Mouse (Mus musculus): ENCODE results near the gene Klc2. TPM values are rescaled to one million over a fixed set of nuclear protein-coding genes. Genes with fewer than 3 reads are reported as not detected.

Klc2 gene
- polyA plus RNA-seq, 1 experiment = 54.9 TPM

- Histone ChIP-seq H3K36me3 (ENCODE audit: control insufficient read depth, insufficient read depth, low read length) (no peaks in the 10 kb centered on the region), H3K4me1 (replicated peaks; ENCODE audit: control insufficient read depth, insufficient read depth, low read length) (peaks cover 13% of the 10 kb centered on the region), H3K4me3 (ENCODE audit: control insufficient read depth, insufficient read depth, low read length) (no peak overlapping the region), H3K27me3 (ENCODE audit: control insufficient read depth, insufficient read depth, low read length) (no peaks in the 10 kb centered on the region), H3K27ac (ENCODE audit: control insufficient read depth, insufficient read depth, low read length) (no peak overlapping the region)
- no peak for DNase-seq
- TF ChIP-seq POLR2A (IDR thresholded peaks at IDR 0.05; ENCODE audit: control insufficient read depth, extremely low read depth, insufficient read depth, low read length, poor library complexity) = no peak
- TF ChIP-seq CTCF (IDR thresholded peaks at IDR 0.05; ENCODE audit: borderline replicate concordance, control insufficient read depth, extremely low read depth, insufficient read depth, low read length, poor library complexity) = no peak
- 81% methylated on average over 16 of the region's 16 CpGs for WGBS
These were observed 60.2 kb downstream of the Klc2 start for GRCm38 (mm10) chr19:5057876-5058775.

Other genes starting within 250 kb of the Klc2 start
- 8.4 and 11.8 TPM in 2 replicates for gene Actn3, start 240.7 kb downstream of the Klc2 start, polyA plus RNA-seq (2012; rRNA removed)
- 53.0 and 53.5 TPM in 2 replicates for gene Zdhhc24, start 239.9 kb downstream of the Klc2 start, polyA plus RNA-seq (2012; rRNA removed)
- 2.8 and 4.7 TPM in 2 replicates for gene Bbs1, start 211.9 kb downstream of the Klc2 start, polyA plus RNA-seq (2012; rRNA removed)
- gene Dpp3, start 190.3 kb downstream of the Klc2 start, polyA plus RNA-seq (2012; rRNA removed) = 153 and 175 TPM in 2 replicates
- 2.1 and 2.3 TPM in 2 replicates for gene Peli3, start 175.4 kb downstream of the Klc2 start, polyA plus RNA-seq (2012; rRNA removed)
- gene Mrpl11, start 156.4 kb downstream of the Klc2 start, polyA plus RNA-seq (2012; rRNA removed) = 25.8 and 27.3 TPM in 2 replicates
- gene Npas4, start 128.2 kb downstream of the Klc2 start, polyA plus RNA-seq (2012; rRNA removed) = 0.57 and 0.59 TPM in 2 replicates
- 12.7 and 14.6 TPM in 2 replicates for gene Slc29a2, start 94.7 kb downstream of the Klc2 start, polyA plus RNA-seq (2012; rRNA removed)
- 23.8 and 25.1 TPM in 2 replicates for gene B4gat1, start 79.7 kb downstream of the Klc2 start, polyA plus RNA-seq (2012; rRNA removed)
- gene AC124502.3, start 79.7 kb downstream of the Klc2 start, polyA plus RNA-seq (2012; rRNA removed) = 1.1 and 1.4 TPM in 2 replicates
- 54.2 and 61.4 TPM in 2 replicates for gene Brms1, start 77.2 kb downstream of the Klc2 start, polyA plus RNA-seq (2012; rRNA removed)
- gene Rin1, start 68.1 kb downstream of the Klc2 start, polyA plus RNA-seq (2012; rRNA removed) = 7.1 and 8.8 TPM in 2 replicates
- 5.9 and 7.7 TPM in 2 replicates for gene Cd248, start 50.5 kb downstream of the Klc2 start, polyA plus RNA-seq (2012; rRNA removed)
- gene Tmem151a, start 33.0 kb downstream of the Klc2 start, polyA plus RNA-seq (2012; rRNA removed) = 1.7 and 3.5 TPM in 2 replicates
- gene Yif1a, start 30.0 kb downstream of the Klc2 start, polyA plus RNA-seq (2012; rRNA removed) = 121 and 137 TPM in 2 replicates
- 3.7 and 4.9 TPM in 2 replicates for gene Cnih2, start 20.0 kb downstream of the Klc2 start, polyA plus RNA-seq (2012; rRNA removed)
- 296 and 317 TPM in 2 replicates for gene Rab1b, start 11.5 kb downstream of the Klc2 start, polyA plus RNA-seq (2012; rRNA removed)
- 58.9 and 64.9 TPM in 2 replicates for gene Pacs1, start 154.6 kb upstream of the Klc2 start, polyA plus RNA-seq (2012; rRNA removed)
- 213 and 250 TPM in 2 replicates for gene Sf3b2, start 176.9 kb upstream of the Klc2 start, polyA plus RNA-seq (2012; rRNA removed)
- 4.8 and 6.3 TPM in 2 replicates for gene Gal3st3, start 179.8 kb upstream of the Klc2 start, polyA plus RNA-seq (2012; rRNA removed)
- not detected in 2 replicates for gene Catsper1, start 217.2 kb upstream of the Klc2 start, polyA plus RNA-seq (2012; rRNA removed)
- gene Cst6, start 231.0 kb upstream of the Klc2 start, polyA plus RNA-seq (2012; rRNA removed) = 60.2 and 101 TPM in 2 replicates
- gene Eif1ad, start 248.2 kb upstream of the Klc2 start, polyA plus RNA-seq (2012; rRNA removed) = 50.0 and 51.3 TPM in 2 replicates
- 294 and 314 TPM in 2 replicates for gene Banf1, start 248.6 kb upstream of the Klc2 start, polyA plus RNA-seq (2012; rRNA removed)

All from thymus, adult 2 months (tissue).